20 mouse cellular contexts compared by ENCODE assay signal in genomic region chr6:119227001-119227400, GRCm38 (mm10). TPM values are rescaled to one million over a fixed set of nuclear protein-coding genes. Genes with fewer than 3 reads are reported as not detected.
DNase-seq lines count a peak whose midpoint lies in the region; ATAC-seq lines count a peak whose summit lies in the region.
"Had no signal": no experiment of that assay in that cellular context is flagged by ENCODE, and none has a peak within 500 bp of the region (broad histone marks: within the 10 kb centered on the region; RNA-seq: fewer than 3 reads in every experiment).

No protein-coding gene starts in this region.

- H3K4me3 ChIP-seq in midbrain, embryonic 11.5 days (ENCODE audit: low read depth, low read length) = no peak overlapping the region
- no peak overlapping the region for H3K4me3 ChIP-seq in midbrain, embryonic 13.5 days (replicated peaks)

- no peak for ATAC-seq in midbrain, embryonic 11.5 days (ENCODE audit: low FRiP score)
- no peak for ATAC-seq in midbrain, embryonic 13.5 days
- ATAC-seq: activated CD4-positive, CD25-positive, alpha-beta regulatory T cell, adult 4 months; CD4-positive, CD25-positive, alpha-beta regulatory T cell, adult 4 months; Patski had no signal

- no peaks in the 10 kb centered on the region for H3K27me3 ChIP-seq in midbrain, embryonic 11.5 days (ENCODE audit: control insufficient read depth, insufficient read depth, low read length)
- no peaks in the 10 kb centered on the region for H3K27me3 ChIP-seq in midbrain, embryonic 13.5 days
- H3K27me3 ChIP-seq: Patski had no signal

- no peaks in the 10 kb centered on the region for H3K4me1 ChIP-seq in midbrain, embryonic 11.5 days (ENCODE audit: control insufficient read depth, insufficient read depth, low read length)
- peaks cover 15% of the 10 kb centered on the region for H3K4me1 ChIP-seq in midbrain, embryonic 13.5 days (replicated peaks)

- H3K36me3 ChIP-seq in midbrain, embryonic 11.5 days (ENCODE audit: control insufficient read depth, insufficient read depth, low read length) = no peaks in the 10 kb centered on the region
- peaks cover 10% of the 10 kb centered on the region for H3K36me3 ChIP-seq in midbrain, embryonic 13.5 days

- no peak overlapping the region for H3K27ac ChIP-seq in midbrain, embryonic 11.5 days (ENCODE audit: low read depth, low read length)
- no peak overlapping the region for H3K27ac ChIP-seq in midbrain, embryonic 13.5 days

- intact Hi-C loops in heart, postnatal 25 days (cut with DNase I) = no loop called here

- whole genome bisulfite sequencing in midbrain, embryonic 11.5 days = 95% methylated on average over 8 of the region's 8 CpGs
- WGBS in midbrain, embryonic 13.5 days = 93% methylated on average over 8 of the region's 8 CpGs

- H3K4me2 ChIP-seq in midbrain, embryonic 11.5 days = no peak overlapping the region
- H3K4me2 ChIP-seq in midbrain, embryonic 13.5 days (replicated peaks) = no peak overlapping the region

- DNase-seq in heart, adult 11 months = peak; percentile 52
- DNase-seq in heart, postnatal 25 days (ENCODE audit: low spot score) = no peak
- peak; percentile 73 for DNase-seq in midbrain, embryonic 11.5 days (ENCODE audit: low spot score, missing footprints)
- DNase-seq: adrenal gland, adult 2 months; adrenal gland, adult 8-10 months; adrenal gland, postnatal 10 days; adrenal gland, postnatal 14 days; adrenal gland, postnatal 25 days; adrenal gland, postnatal 36 days; B cell, adult 2 months; cerebellum, adult 11 months; cerebellum, adult 11-12 months; cerebellum, adult 18-20 months had no signal

- no peaks in the 10 kb centered on the region for H3K9me3 ChIP-seq in midbrain, embryonic 11.5 days (ENCODE audit: control insufficient read depth, low read length)
- H3K9me3 ChIP-seq in midbrain, embryonic 13.5 days = no peaks in the 10 kb centered on the region
- H3K9me3 ChIP-seq: G1E had no signal

- no peak overlapping the region for H3K9ac ChIP-seq in midbrain, embryonic 11.5 days (ENCODE audit: low read length)
- H3K9ac ChIP-seq in midbrain, embryonic 13.5 days (replicated peaks) = no peak overlapping the region

RNA-seq across cellular contexts. Expression of gene Cacna2d4, which starts 9.3 kb away (rescaled TPM):
- total RNA-seq in heart, postnatal 25 days (2021) = not detected
- 0.05 TPM in 1 of 2 replicates, not detected in the other for polyA plus RNA-seq in midbrain, embryonic 11.5 days (2014; fragmentation: Nextera tagmentation; extraction: Ambion mirVana)
- 0.43 and 0.53 TPM in 2 replicates for polyA plus RNA-seq in midbrain, embryonic 13.5 days (2015; fragmentation: Nextera tagmentation; extraction: Ambion mirVana)
- total RNA-seq: adrenal gland, adult 18-20 months; adrenal gland, adult 2 months; adrenal gland, postnatal 14 days; adrenal gland, postnatal 25 days; adrenal gland, postnatal 36 days had no signal
- polyA plus RNA-seq: C2C12, G1E had no signal

RNA-seq across cellular contexts. Expression of gene Cacna1c, which starts 30.8 kb away (rescaled TPM):
- 100 to 1,000 TPM; 182 to 191 TPM for total RNA-seq in heart, postnatal 25 days (2021)
- 2.0 and 2.1 TPM in 2 replicates for polyA plus RNA-seq in midbrain, embryonic 11.5 days (2014; fragmentation: Nextera tagmentation; extraction: Ambion mirVana)
- 5.2 and 5.6 TPM in 2 replicates for polyA plus RNA-seq in midbrain, embryonic 13.5 days (2015; fragmentation: Nextera tagmentation; extraction: Ambion mirVana)
- polyA plus RNA-seq: C2C12, G1E had no signal

RNA-seq across cellular contexts. Expression of gene Dcp1b, which starts 51.9 kb away (rescaled TPM):
- 1 to 10 TPM; 2.6 to 3.3 TPM for total RNA-seq in heart, postnatal 25 days (2021)
- polyA plus RNA-seq in midbrain, embryonic 11.5 days (2014; fragmentation: Nextera tagmentation; extraction: Ambion mirVana) = 9.9 and 11.2 TPM in 2 replicates
- polyA plus RNA-seq in midbrain, embryonic 13.5 days (2015; fragmentation: Nextera tagmentation; extraction: Ambion mirVana) = 14.7 and 15.6 TPM in 2 replicates
